In genomic region chr16:85629738-85630137, GRCm38 (mm10) we compare ENCODE assay signal across 23 mouse cellular contexts.
A peak's percentile ranks its signal among the peaks of the same experiment; 100 is the strongest.
DNase-seq lines count a peak whose midpoint lies in the region; ATAC-seq and TF ChIP-seq lines count a peak whose summit lies in the region.
"Had no signal": no experiment of that assay in that cellular context is flagged by ENCODE, and none has a peak within 500 bp of the region (broad histone marks: within the 10 kb centered on the region; RNA-seq: fewer than 3 reads in every experiment).

No protein-coding gene starts in this region.

- H3K27me3 ChIP-seq in intestine, embryonic 15.5 days (replicated peaks) = no peaks in the 10 kb centered on the region
- no peaks in the 10 kb centered on the region for H3K27me3 ChIP-seq in intestine, postnatal 0 days (replicated peaks; ENCODE audit: control insufficient read depth, insufficient read depth, low read length)
- H3K27me3 ChIP-seq in midbrain, embryonic 11.5 days (ENCODE audit: control insufficient read depth, insufficient read depth, low read length) = no peaks in the 10 kb centered on the region
- H3K27me3 ChIP-seq in midbrain, embryonic 14.5 days (ENCODE audit: control insufficient read depth, insufficient read depth, low read length) = no peaks in the 10 kb centered on the region
- no peaks in the 10 kb centered on the region for H3K27me3 ChIP-seq in kidney, embryonic 14.5 days (ENCODE audit: control insufficient read depth, insufficient read depth, low read length)
- H3K27me3 ChIP-seq: CH12.LX; embryonic facial prominence, embryonic 12.5 days; forebrain, embryonic 13.5 days; forebrain, embryonic 15.5 days had no signal

- H3K4me2 ChIP-seq in intestine, embryonic 15.5 days (replicated peaks) = no peak overlapping the region
- H3K4me2 ChIP-seq in intestine, postnatal 0 days (replicated peaks; ENCODE audit: low read depth) = no peak overlapping the region
- H3K4me2 ChIP-seq in midbrain, embryonic 11.5 days = no peak overlapping the region
- no peak overlapping the region for H3K4me2 ChIP-seq in midbrain, embryonic 14.5 days (ENCODE audit: low read length)
- H3K4me2 ChIP-seq in kidney, embryonic 14.5 days (replicated peaks; ENCODE audit: low read depth, low read length) = no peak overlapping the region
- H3K4me2 ChIP-seq: embryonic facial prominence, embryonic 12.5 days; forebrain, embryonic 13.5 days; forebrain, embryonic 15.5 days had no signal

- H3K27ac ChIP-seq in intestine, embryonic 15.5 days = no peak overlapping the region
- no peak overlapping the region for H3K27ac ChIP-seq in intestine, postnatal 0 days (ENCODE audit: low read depth, low read length)
- no peak overlapping the region for H3K27ac ChIP-seq in midbrain, embryonic 11.5 days (ENCODE audit: low read depth, low read length)
- H3K27ac ChIP-seq in midbrain, embryonic 14.5 days (replicated peaks; ENCODE audit: low read depth, low read length) = no peak overlapping the region
- no peak overlapping the region for H3K27ac ChIP-seq in kidney, embryonic 14.5 days (ENCODE audit: low read depth, low read length)
- H3K27ac ChIP-seq: embryonic facial prominence, embryonic 10.5 days; embryonic facial prominence, embryonic 12.5 days; forebrain, embryonic 13.5 days; forebrain, embryonic 15.5 days had no signal

- H3K9ac ChIP-seq in intestine, embryonic 15.5 days = no peak overlapping the region
- H3K9ac ChIP-seq in intestine, postnatal 0 days (ENCODE audit: low read depth, low read length) = no peak overlapping the region
- no peak overlapping the region for H3K9ac ChIP-seq in midbrain, embryonic 11.5 days (ENCODE audit: low read length)
- H3K9ac ChIP-seq in midbrain, embryonic 14.5 days (replicated peaks; ENCODE audit: low read length) = no peak overlapping the region
- H3K9ac ChIP-seq in kidney, embryonic 14.5 days (ENCODE audit: low read depth, low read length) = no peak overlapping the region
- H3K9ac ChIP-seq: embryonic facial prominence, embryonic 12.5 days; forebrain, embryonic 13.5 days; forebrain, embryonic 15.5 days had no signal

- TF ChIP-seq CTCF in intestine, postnatal 0 days (IDR thresholded peaks at IDR 0.05; ENCODE audit: low read depth) = no peak

- H3K9me3 ChIP-seq in intestine, embryonic 15.5 days = no peaks in the 10 kb centered on the region
- H3K9me3 ChIP-seq in intestine, postnatal 0 days (ENCODE audit: control insufficient read depth) = no peaks in the 10 kb centered on the region
- H3K9me3 ChIP-seq in midbrain, embryonic 11.5 days (ENCODE audit: control insufficient read depth, low read length) = no peaks in the 10 kb centered on the region
- no peaks in the 10 kb centered on the region for H3K9me3 ChIP-seq in midbrain, embryonic 14.5 days (ENCODE audit: control insufficient read depth, low read length)
- H3K9me3 ChIP-seq in kidney, embryonic 14.5 days (ENCODE audit: control insufficient read depth, low read length) = no peaks in the 10 kb centered on the region
- H3K9me3 ChIP-seq: embryonic facial prominence, embryonic 10.5 days; embryonic facial prominence, embryonic 12.5 days; forebrain, embryonic 13.5 days; forebrain, embryonic 15.5 days had no signal

- WGBS in intestine, embryonic 15.5 days = 80% methylated on average over 3 of the region's 3 CpGs
- 67% methylated on average over 3 of the region's 3 CpGs for WGBS in intestine, postnatal 0 days
- 90% methylated on average over 3 of the region's 3 CpGs for WGBS in midbrain, embryonic 11.5 days
- 92% methylated on average over 3 of the region's 3 CpGs for WGBS in midbrain, embryonic 14.5 days
- 96% methylated on average over 3 of the region's 3 CpGs for WGBS in kidney, embryonic 14.5 days

- DNase-seq in midbrain, embryonic 11.5 days (ENCODE audit: low spot score, missing footprints) = peak; percentile 62
- no peak for DNase-seq in midbrain, embryonic 14.5 days
- DNase-seq: adrenal gland, adult 8-10 months; adrenal gland, postnatal 14 days; adrenal gland, postnatal 36 days; B cell, adult 2 months; cerebellum, adult 11-12 months; cerebellum, adult 2 months; cerebellum, adult 9-10 months; cerebellum, postnatal 10 days; cerebellum, postnatal 25 days had no signal

- H3K4me1 ChIP-seq in intestine, embryonic 15.5 days (replicated peaks) = no peaks in the 10 kb centered on the region
- no peaks in the 10 kb centered on the region for H3K4me1 ChIP-seq in intestine, postnatal 0 days (replicated peaks; ENCODE audit: control insufficient read depth, insufficient read depth, low read length)
- no peaks in the 10 kb centered on the region for H3K4me1 ChIP-seq in midbrain, embryonic 11.5 days (ENCODE audit: control insufficient read depth, insufficient read depth, low read length)
- no peaks in the 10 kb centered on the region for H3K4me1 ChIP-seq in midbrain, embryonic 14.5 days (ENCODE audit: control insufficient read depth, insufficient read depth, low read length)
- H3K4me1 ChIP-seq in kidney, embryonic 14.5 days (ENCODE audit: control insufficient read depth, insufficient read depth, low read length) = no peaks in the 10 kb centered on the region
- H3K4me1 ChIP-seq: embryonic facial prominence, embryonic 10.5 days; embryonic facial prominence, embryonic 12.5 days; forebrain, embryonic 13.5 days; forebrain, embryonic 15.5 days had no signal

- peak; percentile 68; the same call in 1 of the 2 replicates for ATAC-seq in intestine, embryonic 15.5 days
- no peak for ATAC-seq in intestine, postnatal 0 days
- no peak for ATAC-seq in midbrain, embryonic 11.5 days (ENCODE audit: low FRiP score)
- no peak for ATAC-seq in midbrain, embryonic 14.5 days (ENCODE audit: low FRiP score, low TSS enrichment)
- ATAC-seq in kidney, embryonic 14.5 days (ENCODE audit: low FRiP score, low TSS enrichment) = no peak
- ATAC-seq: activated CD4-positive, CD25-positive, alpha-beta regulatory T cell, adult 4 months; CD4-positive, CD25-positive, alpha-beta regulatory T cell, adult 4 months; forebrain, embryonic 13.5 days; forebrain, embryonic 15.5 days; Patski had no signal

- H3K4me3 ChIP-seq in intestine, embryonic 15.5 days (replicated peaks) = no peak overlapping the region
- H3K4me3 ChIP-seq in intestine, postnatal 0 days (ENCODE audit: low read depth, low read length) = no peak overlapping the region
- no peak overlapping the region for H3K4me3 ChIP-seq in midbrain, embryonic 11.5 days (ENCODE audit: low read depth, low read length)
- no peak overlapping the region for H3K4me3 ChIP-seq in midbrain, embryonic 14.5 days (replicated peaks; ENCODE audit: low read depth, low read length)
- H3K4me3 ChIP-seq in kidney, embryonic 14.5 days (ENCODE audit: low read length) = no peak overlapping the region
- H3K4me3 ChIP-seq: embryonic facial prominence, embryonic 10.5 days; embryonic facial prominence, embryonic 12.5 days; forebrain, embryonic 13.5 days; forebrain, embryonic 15.5 days had no signal

- no peaks in the 10 kb centered on the region for H3K36me3 ChIP-seq in intestine, embryonic 15.5 days
- H3K36me3 ChIP-seq in intestine, postnatal 0 days (ENCODE audit: control insufficient read depth, insufficient read depth) = no peaks in the 10 kb centered on the region
- H3K36me3 ChIP-seq in midbrain, embryonic 11.5 days (ENCODE audit: control insufficient read depth, insufficient read depth, low read length) = no peaks in the 10 kb centered on the region
- H3K36me3 ChIP-seq in midbrain, embryonic 14.5 days (ENCODE audit: control insufficient read depth, insufficient read depth, low read length) = no peaks in the 10 kb centered on the region
- no peaks in the 10 kb centered on the region for H3K36me3 ChIP-seq in kidney, embryonic 14.5 days (ENCODE audit: control insufficient read depth, insufficient read depth, low read length)
- H3K36me3 ChIP-seq: embryonic facial prominence, embryonic 10.5 days; embryonic facial prominence, embryonic 12.5 days; forebrain, embryonic 15.5 days; G1E had no signal
